Mouse (Mus musculus): ENCODE measurements around the gene Tcstv3. TPM values are rescaled to one million over a fixed set of nuclear protein-coding genes. Genes with fewer than 3 reads are reported as not detected.
"Not testable (repeated sequence)": the region's sequence is repeated elsewhere in the genome, so short reads cannot be mapped to it uniquely, and the experiment has no call there.

The Tcstv3 gene
- polyA plus RNA-seq (2014; fragmentation: Nextera tagmentation; extraction: Ambion mirVana) = not detected in 2 replicates

DNA sequence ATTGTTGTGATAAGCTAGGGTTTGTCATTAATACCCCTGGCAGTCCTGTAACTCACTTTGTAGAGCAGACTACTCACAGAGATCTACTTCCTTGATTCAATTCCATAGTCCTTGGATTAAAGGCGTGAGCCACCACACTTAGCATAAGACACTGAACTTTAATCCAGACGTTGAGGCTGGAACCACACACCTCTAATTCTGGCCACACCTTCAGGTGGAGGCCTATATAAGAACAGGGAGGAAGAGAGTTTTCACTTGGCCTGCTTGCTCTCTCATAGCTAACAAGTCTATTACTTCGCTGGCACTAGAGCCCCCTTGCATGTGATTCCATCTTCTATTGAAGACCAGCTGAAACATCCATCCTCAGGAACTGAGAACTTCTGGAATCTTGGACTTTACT is at the start of gene Tcstv3:
TSS of gene Tcstv3 (plus strand) at position 301 of the 400 bp plus-strand sequence.
- H3K9ac ChIP-seq (ENCODE audit: low read depth, low read length); H3K4me1 ChIP-seq (replicated peaks; ENCODE audit: control insufficient read depth, insufficient read depth, low read length); H3K9me3 ChIP-seq (ENCODE audit: control insufficient read depth, low read length); H3K27me3 ChIP-seq (ENCODE audit: control insufficient read depth, insufficient read depth, low read length); H3K4me2 ChIP-seq (replicated peaks; ENCODE audit: low read depth, low read length); DNase-seq (ENCODE audit: low spot score); ATAC-seq (ENCODE audit: low FRiP score); H3K4me3 ChIP-seq (ENCODE audit: low read depth, low read length); H3K27ac ChIP-seq (ENCODE audit: low read depth, low read length); H3K36me3 ChIP-seq (ENCODE audit: control insufficient read depth, insufficient read depth, low read length): not testable (repeated sequence)
- WGBS = 75% methylated on average over 3 of the region's 3 CpGs

- not testable (repeated sequence) for H3K27me3 ChIP-seq (ENCODE audit: control insufficient read depth, insufficient read depth, low read length); H3K27ac ChIP-seq (ENCODE audit: low read depth, low read length); H3K9ac ChIP-seq (ENCODE audit: low read depth, low read length); ATAC-seq (ENCODE audit: low FRiP score); H3K9me3 ChIP-seq (ENCODE audit: control insufficient read depth, low read length); H3K36me3 ChIP-seq (ENCODE audit: control insufficient read depth, insufficient read depth, low read length); DNase-seq (ENCODE audit: low spot score); H3K4me2 ChIP-seq (replicated peaks; ENCODE audit: low read depth, low read length); H3K4me3 ChIP-seq (ENCODE audit: low read depth, low read length); H3K4me1 ChIP-seq (replicated peaks; ENCODE audit: control insufficient read depth, insufficient read depth, low read length)
- WGBS = 46% methylated on average over 2 of the region's 2 CpGs
These were observed 38.8 kb upstream of the Tcstv3 start for GRCm38 (mm10) chr13:120277837-120278236.

DNA sequence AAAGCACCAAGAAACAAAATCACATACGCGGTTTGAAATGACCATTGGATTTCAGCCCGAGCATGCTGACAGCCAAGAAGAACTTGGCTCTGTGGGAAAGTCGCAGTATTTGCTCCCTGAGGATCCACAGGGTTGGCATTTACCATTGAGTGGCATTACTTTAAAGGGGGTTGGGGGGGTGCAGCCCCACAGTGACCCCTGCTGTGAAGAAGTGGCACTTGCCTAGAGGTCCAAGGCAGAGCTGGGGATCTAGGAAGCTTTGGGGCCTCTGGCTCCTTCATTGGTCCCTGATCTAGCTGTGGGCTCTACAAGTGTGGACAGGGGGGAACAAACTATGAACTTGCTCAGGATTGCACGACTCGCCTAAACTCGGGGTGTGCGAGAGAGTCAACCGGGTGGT is 37.9 kb upstream of the Tcstv3 start:
- H3K9me3 ChIP-seq (ENCODE audit: control insufficient read depth, low read length) = no peaks in the 10 kb centered on the region
- H3K27ac ChIP-seq (ENCODE audit: low read depth, low read length) = no peak overlapping the region
- no peak overlapping the region for H3K4me3 ChIP-seq (ENCODE audit: low read depth, low read length)
- no peak for ATAC-seq (ENCODE audit: low FRiP score)
- no peaks in the 10 kb centered on the region for H3K36me3 ChIP-seq (ENCODE audit: control insufficient read depth, insufficient read depth, low read length)
- no peaks in the 10 kb centered on the region for H3K27me3 ChIP-seq (ENCODE audit: control insufficient read depth, insufficient read depth, low read length)
- WGBS = 90% methylated on average over 9 of the region's 9 CpGs
- H3K9ac ChIP-seq (ENCODE audit: low read depth, low read length) = no peak overlapping the region
- no peak for DNase-seq (ENCODE audit: low spot score)
- H3K4me1 ChIP-seq (replicated peaks; ENCODE audit: control insufficient read depth, insufficient read depth, low read length) = no peaks in the 10 kb centered on the region
- no peak overlapping the region for H3K4me2 ChIP-seq (replicated peaks; ENCODE audit: low read depth, low read length)

DNA sequence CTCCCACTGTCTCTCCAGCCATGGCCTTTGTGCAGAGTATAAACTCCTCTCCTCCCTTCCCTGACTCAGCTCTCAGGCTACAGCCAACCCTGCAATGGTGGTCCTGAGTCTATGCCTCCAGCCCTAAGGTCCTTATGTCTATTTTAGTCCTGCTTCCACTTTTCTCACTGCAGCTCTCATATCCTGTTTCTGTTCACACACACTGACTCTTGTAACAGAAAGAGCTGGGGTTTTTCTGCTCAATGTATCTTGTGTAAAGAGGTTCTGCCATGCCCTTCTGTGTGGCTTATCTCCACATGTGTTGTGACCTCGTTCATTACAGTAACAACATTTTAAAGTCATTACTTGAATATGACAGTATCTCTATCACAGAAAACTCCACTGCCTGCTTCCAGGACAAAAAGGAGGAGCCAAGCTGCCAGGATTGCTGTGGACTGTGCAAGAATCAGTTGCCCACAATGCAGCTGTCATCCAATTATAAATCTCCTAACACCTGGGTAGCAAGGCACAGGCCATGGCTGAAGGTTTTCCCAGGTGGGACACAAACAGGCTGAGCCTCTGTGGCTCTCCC is 17.3 kb upstream of the Tcstv3 start:
- no peak overlapping the region for H3K4me2 ChIP-seq (replicated peaks; ENCODE audit: low read depth, low read length)
- H3K27ac ChIP-seq (ENCODE audit: low read depth, low read length) = no peak overlapping the region
- no peaks in the 10 kb centered on the region for H3K4me1 ChIP-seq (replicated peaks; ENCODE audit: control insufficient read depth, insufficient read depth, low read length)
- ATAC-seq (ENCODE audit: low FRiP score) (no peak), DNase-seq (ENCODE audit: low spot score) (no peak)
- WGBS = 56% methylated on average over 1 of the region's 1 CpGs
- H3K9ac ChIP-seq (ENCODE audit: low read depth, low read length) = no peak overlapping the region
- no peaks in the 10 kb centered on the region for H3K27me3 ChIP-seq (ENCODE audit: control insufficient read depth, insufficient read depth, low read length)
- no peaks in the 10 kb centered on the region for H3K9me3 ChIP-seq (ENCODE audit: control insufficient read depth, low read length)
- no peak overlapping the region for H3K4me3 ChIP-seq (ENCODE audit: low read depth, low read length)
- H3K36me3 ChIP-seq (ENCODE audit: control insufficient read depth, insufficient read depth, low read length) = no peaks in the 10 kb centered on the region

GRCm38 (mm10) chr13:120299991-120300442 is 16.7 kb upstream of the Tcstv3 start, which contains the start of gene BC147527:
Gene BC147527, plus strand, starts transcription at chr13:120300392.
- Histone ChIP-seq H3K9ac (ENCODE audit: low read depth, low read length) (no peak within 1 kb of the TSS), H3K27me3 (ENCODE audit: control insufficient read depth, insufficient read depth, low read length) (no peaks in the 10 kb centered on the region), H3K4me1 (replicated peaks; ENCODE audit: control insufficient read depth, insufficient read depth, low read length) (no peaks in the 10 kb centered on the region), H3K4me3 (ENCODE audit: low read depth, low read length) (no peak within 1 kb of the TSS), H3K36me3 (ENCODE audit: control insufficient read depth, insufficient read depth, low read length) (no peaks in the 10 kb centered on the region), H3K27ac (ENCODE audit: low read depth, low read length) (no peak within 1 kb of the TSS), H3K4me2 (replicated peaks; ENCODE audit: low read depth, low read length) (no peak within 1 kb of the TSS), H3K9me3 (ENCODE audit: control insufficient read depth, low read length) (no peaks in the 10 kb centered on the region)
- ATAC-seq (ENCODE audit: low FRiP score) (no peak), DNase-seq (ENCODE audit: low spot score) (no peak)
- 44% methylated on average over 2 of the region's 2 CpGs for WGBS

DNA sequence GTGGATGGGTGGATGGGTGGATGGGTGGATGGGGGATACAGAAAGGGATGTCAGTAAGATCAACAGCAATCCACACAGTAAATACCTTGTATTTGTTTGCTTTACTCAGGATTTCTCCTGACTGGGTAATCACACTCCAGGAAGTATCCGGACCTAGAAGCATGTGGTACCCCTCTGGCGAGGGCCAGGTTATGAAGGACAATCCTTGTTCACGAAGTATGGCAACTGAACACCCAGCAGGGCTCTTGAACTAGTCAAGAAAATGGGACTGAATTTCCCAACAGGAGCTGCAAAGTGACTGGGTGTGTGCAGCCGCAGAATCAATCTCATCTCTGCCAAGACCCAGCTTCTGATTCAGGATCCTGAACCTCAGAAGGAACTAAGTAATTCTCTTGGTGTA is 15.8 kb upstream of the Tcstv3 start:
- Histone ChIP-seq H3K4me3 (ENCODE audit: low read depth, low read length) (no peak overlapping the region), H3K9ac (ENCODE audit: low read depth, low read length) (no peak overlapping the region), H3K4me1 (replicated peaks; ENCODE audit: control insufficient read depth, insufficient read depth, low read length) (no peaks in the 10 kb centered on the region), H3K9me3 (ENCODE audit: control insufficient read depth, low read length) (no peaks in the 10 kb centered on the region), H3K27me3 (ENCODE audit: control insufficient read depth, insufficient read depth, low read length) (no peaks in the 10 kb centered on the region), H3K4me2 (replicated peaks; ENCODE audit: low read depth, low read length) (no peak overlapping the region), H3K36me3 (ENCODE audit: control insufficient read depth, insufficient read depth, low read length) (no peaks in the 10 kb centered on the region), H3K27ac (ENCODE audit: low read depth, low read length) (no peak overlapping the region)
- DNase-seq (ENCODE audit: low spot score) = no peak
- no peak for ATAC-seq (ENCODE audit: low FRiP score)
- WGBS = 81% methylated on average over 4 of the region's 4 CpGs

- Histone ChIP-seq H3K27me3 (ENCODE audit: control insufficient read depth, insufficient read depth, low read length) (no peaks in the 10 kb centered on the region), H3K9ac (ENCODE audit: low read depth, low read length) (no peak overlapping the region), H3K27ac (ENCODE audit: low read depth, low read length) (no peak overlapping the region), H3K9me3 (ENCODE audit: control insufficient read depth, low read length) (no peaks in the 10 kb centered on the region), H3K4me3 (ENCODE audit: low read depth, low read length) (no peak overlapping the region), H3K36me3 (ENCODE audit: control insufficient read depth, insufficient read depth, low read length) (no peaks in the 10 kb centered on the region), H3K4me2 (replicated peaks; ENCODE audit: low read depth, low read length) (no peak overlapping the region), H3K4me1 (replicated peaks; ENCODE audit: control insufficient read depth, insufficient read depth, low read length) (no peaks in the 10 kb centered on the region)
- DNase-seq (ENCODE audit: low spot score) = no peak
- no peak for ATAC-seq (ENCODE audit: low FRiP score)
- 83% methylated on average over 4 of the region's 4 CpGs for WGBS
These were observed 5.9 kb upstream of the Tcstv3 start for GRCm38 (mm10) chr13:120310749-120311148.

DNA sequence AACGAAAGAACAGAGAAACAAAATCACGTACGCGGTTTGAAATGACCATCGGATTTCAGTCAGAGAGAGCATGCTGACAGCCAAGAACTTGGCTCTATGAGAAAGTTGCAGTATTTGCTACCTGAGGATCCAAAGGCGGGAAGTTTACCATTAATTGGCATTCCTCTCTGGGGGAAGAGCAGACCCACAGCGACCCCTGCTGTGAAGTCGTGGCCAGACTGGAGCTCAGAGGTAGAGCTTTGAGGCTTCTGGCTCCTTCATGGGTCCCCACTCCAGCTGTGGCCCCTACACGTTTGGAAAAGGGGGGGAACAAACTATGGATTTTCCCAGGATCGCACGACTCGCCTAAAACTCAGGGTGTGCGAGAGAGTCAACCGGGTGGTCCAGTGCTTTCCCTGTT is 3.1 kb upstream of the Tcstv3 start:
- 50% methylated on average over 14 of the region's 14 CpGs for WGBS

DNA sequence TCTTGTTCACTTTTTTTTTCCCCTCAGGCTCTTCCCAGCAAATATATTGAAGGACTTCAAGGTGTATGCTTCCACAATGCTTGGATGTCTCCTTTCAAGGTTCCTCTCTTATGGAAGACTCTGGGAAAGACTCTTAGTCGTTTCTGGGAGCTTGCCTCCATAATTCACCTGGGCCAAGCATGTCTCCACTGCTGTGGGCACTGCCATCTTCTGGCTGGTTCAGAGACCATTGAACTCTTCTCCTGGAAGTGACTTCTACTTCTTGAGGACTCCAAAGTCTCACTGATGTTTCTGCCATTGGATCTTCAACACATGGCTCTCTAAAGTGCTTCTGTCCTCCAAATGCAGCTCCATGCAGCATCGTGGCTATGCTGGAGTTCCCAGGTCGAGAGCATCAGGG is 3.5 kb downstream of the Tcstv3 start:
- 80% methylated on average over 3 of the region's 3 CpGs for WGBS
- Histone ChIP-seq H3K4me2 (replicated peaks; ENCODE audit: low read depth, low read length) (no peak overlapping the region), H3K27ac (ENCODE audit: low read depth, low read length) (no peak overlapping the region), H3K27me3 (ENCODE audit: control insufficient read depth, insufficient read depth, low read length) (no peaks in the 10 kb centered on the region), H3K9ac (ENCODE audit: low read depth, low read length) (no peak overlapping the region), H3K4me3 (ENCODE audit: low read depth, low read length) (no peak overlapping the region), H3K36me3 (ENCODE audit: control insufficient read depth, insufficient read depth, low read length) (no peaks in the 10 kb centered on the region), H3K4me1 (replicated peaks; ENCODE audit: control insufficient read depth, insufficient read depth, low read length) (no peaks in the 10 kb centered on the region), H3K9me3 (ENCODE audit: control insufficient read depth, low read length) (no peaks in the 10 kb centered on the region)
- no peak for ATAC-seq (ENCODE audit: low FRiP score)
- no peak for DNase-seq (ENCODE audit: low spot score)

More for the DNA sequence above, 3.1 kb upstream of the Tcstv3 start:
- DNase-seq (ENCODE audit: low spot score) = peak; percentile 36
- Histone ChIP-seq H3K9me3 (ENCODE audit: control insufficient read depth, low read length) (no peaks in the 10 kb centered on the region), H3K4me3 (ENCODE audit: low read depth, low read length) (no peak overlapping the region), H3K27ac (ENCODE audit: low read depth, low read length) (no peak overlapping the region), H3K4me2 (replicated peaks; ENCODE audit: low read depth, low read length) (no peak overlapping the region), H3K36me3 (ENCODE audit: control insufficient read depth, insufficient read depth, low read length) (no peaks in the 10 kb centered on the region), H3K27me3 (ENCODE audit: control insufficient read depth, insufficient read depth, low read length) (no peaks in the 10 kb centered on the region), H3K9ac (ENCODE audit: low read depth, low read length) (no peak overlapping the region), H3K4me1 (replicated peaks; ENCODE audit: control insufficient read depth, insufficient read depth, low read length) (no peaks in the 10 kb centered on the region)
- no peak for ATAC-seq (ENCODE audit: low FRiP score)
